Mouse (Mus musculus) layer of hippocampus, postnatal 25 days (tissue): ENCODE results near the gene Fam89b. TPM values are rescaled to one million over a fixed set of nuclear protein-coding genes. Genes with fewer than 3 reads are reported as not detected.
"Not testable (repeated sequence)": the region's sequence is repeated elsewhere in the genome, so short reads cannot be mapped to it uniquely, and the experiment has no call there.

ENCODE experiments used
- DNase-seq, 2 experiments: peaks; one replicate each; pipeline ENCODE4 v3.0.0; 2022; ENCODE audit warnings: mixed read lengths in 2 of 2, low spot score in 1 of 2; ENCODE audit errors: extremely low spot score in 1 of 2
- microRNA-seq, 2 experiments: library from miRNA; unstranded; fragments of <30 nt; microRNA quantifications; one replicate each; pipeline ENCODE4 v1.2.0; 2021
- total RNA-seq, 2 experiments: library from RNA; stranded (reverse); gene quantifications; 2 replicates each; pipeline ENCODE4 v1.2.3; 2021

Fam89b gene
- total RNA-seq, 2 experiments from 2014 or later: 29.3 to 32.9 TPM

DNA sequence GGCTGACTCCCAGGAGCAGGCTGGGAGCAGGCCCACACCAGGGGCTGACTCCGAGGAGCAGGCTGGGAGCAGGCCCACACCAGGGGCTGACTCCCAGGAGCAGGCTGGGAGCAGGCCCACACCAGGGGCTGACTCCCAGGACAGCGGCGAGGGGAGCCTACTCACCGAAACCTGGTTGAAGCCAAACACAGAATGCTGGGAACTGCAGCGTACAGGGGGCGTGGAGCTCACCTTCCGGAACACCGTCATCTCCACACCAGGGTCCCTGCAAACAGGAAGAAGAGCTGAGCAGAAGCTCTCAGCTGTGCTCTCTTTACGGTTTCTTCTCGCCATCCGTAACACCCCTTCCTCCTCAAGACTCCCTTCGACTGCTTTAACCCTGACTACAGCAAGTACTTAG is 42.5 kb downstream of the Fam89b start:
- not testable (repeated sequence) for DNase-seq

DNA sequence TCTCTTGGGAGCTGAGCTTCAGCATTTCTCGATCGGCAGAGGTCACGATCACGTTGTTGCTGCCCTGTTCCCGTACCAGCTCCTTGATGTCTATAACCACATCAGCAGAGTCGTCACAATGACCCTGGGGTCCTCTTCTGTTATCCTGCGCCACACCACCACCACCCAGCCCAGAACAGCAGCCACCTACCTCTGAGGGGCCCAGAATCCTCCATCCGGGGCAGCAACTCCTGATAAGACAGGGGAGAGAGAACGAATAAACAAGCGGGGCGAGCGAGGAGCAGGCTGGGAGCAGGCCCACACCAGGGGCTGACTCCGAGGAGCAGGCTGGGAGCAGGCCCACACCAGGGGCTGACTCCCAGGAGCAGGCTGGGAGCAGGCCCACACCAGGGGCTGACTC is 43.0 kb downstream of the Fam89b start:
- DNase-seq: no peak

GRCm38 (mm10) chr19:5685861-5686260 is 43.6 kb downstream of the Fam89b start:
- no peak for DNase-seq

DNA sequence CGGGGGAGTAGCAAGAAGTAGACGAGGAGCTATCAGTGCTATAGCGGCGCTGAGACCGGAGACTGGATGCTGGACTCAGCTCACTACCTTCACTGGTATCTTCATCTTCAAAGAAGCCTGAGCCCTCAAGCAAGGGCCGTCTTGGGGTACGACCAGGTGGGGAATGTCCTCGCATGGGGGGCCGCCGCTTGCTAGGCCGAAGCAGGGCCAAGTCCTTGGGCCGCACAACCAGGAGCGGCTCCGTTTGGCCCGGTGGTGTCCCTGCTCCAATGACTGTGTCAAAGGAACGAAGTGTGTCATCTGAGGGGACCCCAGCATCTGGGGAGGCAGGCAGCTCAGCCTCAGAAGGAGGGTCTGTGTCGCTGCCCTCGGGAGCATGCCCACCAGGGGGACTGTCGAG is 44.0 kb downstream of the Fam89b start:
- no peak for DNase-seq

- no peak for DNase-seq
These were observed 44.5 kb downstream of the Fam89b start for GRCm38 (mm10) chr19:5684985-5685384.

- DNase-seq: no peak
These were observed 45.2 kb downstream of the Fam89b start for GRCm38 (mm10) chr19:5684236-5684635.

DNA sequence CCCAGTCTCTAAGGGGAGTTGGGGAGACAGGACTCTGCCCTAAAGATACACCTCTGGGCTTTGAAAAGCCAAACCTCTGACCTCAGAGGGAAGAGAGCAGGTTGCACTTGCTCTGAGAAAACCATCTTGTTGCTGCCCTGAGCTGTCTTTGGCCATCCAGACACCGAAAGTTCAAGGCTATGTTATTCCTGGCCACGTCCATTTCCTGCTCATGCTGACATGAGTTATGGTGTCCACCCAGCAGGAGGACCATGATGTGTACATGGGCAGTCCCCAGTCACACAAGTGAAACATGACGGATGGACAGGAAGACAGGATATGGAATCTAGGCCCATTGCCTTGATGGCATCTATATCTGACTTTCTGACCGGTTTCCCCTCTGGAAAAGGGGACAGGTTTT is 49.0 kb downstream of the Fam89b start:
- DNase-seq: no peak

Small RNA genes within 50 kb of the gene (microRNA-seq; reads per million reads assigned to microRNA genes)
- 0.40 to 0.74 reads per million in 2 experiments for gene Mir6987

Other genes with a start within 250 kb of the Fam89b start
- gene Mus81, start 241.3 kb downstream of the Fam89b start, total RNA-seq: 10 to 100 TPM; 33.2 to 38.2 TPM
- gene Cfl1, start 239.2 kb downstream of the Fam89b start, total RNA-seq: 1,000 to 10,000 TPM; 1,427 to 1,527 TPM
- 1 to 10 TPM; 4.5 to 9.2 TPM for gene 1700020D05Rik, start 225.9 kb downstream of the Fam89b start, total RNA-seq
- 10 to 100 TPM; 78.0 to 86.5 TPM for gene Snx32, start 219.1 kb downstream of the Fam89b start, total RNA-seq
- not detected for gene Ovol1, start 169.0 kb downstream of the Fam89b start, total RNA-seq
- 1 to 10 TPM; 7.7 to 8.2 TPM for gene Ap5b1, start 161.6 kb downstream of the Fam89b start, total RNA-seq
- 10 to 100 TPM; 67.6 to 85.2 TPM for gene Rnaseh2c, start 127.8 kb downstream of the Fam89b start, total RNA-seq
- gene Kat5, start 119.4 kb downstream of the Fam89b start, total RNA-seq: 10 to 100 TPM; 83.1 to 87.8 TPM
- gene Rela, start 92.2 kb downstream of the Fam89b start, total RNA-seq: 10 to 100 TPM; 20.6 to 22.0 TPM
- gene Sipa1, start 65.9 kb downstream of the Fam89b start, total RNA-seq: 10 to 100 TPM; 15.3 to 16.1 TPM
- gene Map3k11, start 40.9 kb downstream of the Fam89b start, total RNA-seq: 10 to 100 TPM; 17.4 to 21.1 TPM
- 10 to 100 TPM; 59.8 to 73.9 TPM for gene Pcnx3, start 40.7 kb downstream of the Fam89b start, total RNA-seq
- not detected for gene Kcnk7, start 25.3 kb downstream of the Fam89b start, total RNA-seq
- gene Ehbp1l1, start 3.3 kb downstream of the Fam89b start, total RNA-seq: 10 to 100 TPM; 14.6 to 17.2 TPM
- 10 to 100 TPM; 23.8 to 26.8 TPM for gene Ltbp3, start 11.3 kb upstream of the Fam89b start, total RNA-seq
- 10 to 100 TPM; 68.6 to 71.8 TPM for gene Scyl1, start 41.8 kb upstream of the Fam89b start, total RNA-seq
- 10 to 100 TPM; 15.6 to 15.8 TPM for gene Frmd8, start 145.6 kb upstream of the Fam89b start, total RNA-seq
- gene Slc25a45, start 148.2 kb upstream of the Fam89b start, total RNA-seq: 1 to 10 TPM; 3.1 to 3.4 TPM
- gene Tigd3, start 164.5 kb upstream of the Fam89b start, total RNA-seq: 1 to 10 TPM; 3.4 TPM
- 10 to 100 TPM; 82.5 to 95.6 TPM for gene Dpf2, start 183.4 kb upstream of the Fam89b start, total RNA-seq
- 1 to 10 TPM; 6.3 to 6.4 TPM for gene Cdc42ep2, start 195.2 kb upstream of the Fam89b start, total RNA-seq
- gene Pola2, start 234.5 kb upstream of the Fam89b start, total RNA-seq: 1 to 10 TPM; 5.4 to 6.5 TPM